Mouse (Mus musculus) bone marrow, adult 2 months (tissue): ENCODE measurements around the gene Nav1.

Experiments
- CTCF ChIP-seq: fragments of 200-500 bp; IDR thresholded peaks from 2 replicates; pipeline ENCODE4 v1.5.1; 2011; ENCODE audit warnings: low read length, control low read depth; ENCODE audit not compliant: control insufficient read depth, insufficient read depth
- POLR2A ChIP-seq: fragments of 200-500 bp; IDR thresholded peaks from 2 replicates; pipeline ENCODE4 v1.6.1; 2011; ENCODE audit warnings: low read depth, mild to moderate bottlenecking, control low read depth, low read length, borderline replicate concordance; ENCODE audit not compliant: control insufficient read depth

DNA sequence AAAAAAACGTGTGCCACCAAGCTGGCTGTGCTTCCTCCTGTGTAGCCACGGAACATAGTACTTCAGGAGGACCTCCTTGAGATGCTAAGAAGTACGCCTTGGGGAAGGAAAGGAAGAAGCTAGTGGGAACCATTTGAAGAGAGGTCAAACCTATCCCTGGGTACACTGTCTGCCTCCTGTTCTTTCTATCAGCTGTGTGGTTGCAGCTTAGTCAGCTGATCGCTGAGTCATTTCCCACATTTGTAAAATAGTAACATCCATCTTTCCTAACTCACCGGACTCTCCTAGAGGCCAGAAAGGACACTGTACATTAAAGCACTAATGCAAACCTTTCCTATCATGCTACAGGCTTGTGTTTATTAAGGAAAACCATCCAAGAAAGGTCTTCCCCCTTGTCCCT lies 135.4 kb downstream of the Nav1 start:
- TF ChIP-seq CTCF: no peak
- no peak for TF ChIP-seq POLR2A
